Comparison of ENCODE assay signal across 17 mouse cellular contexts in genomic region chr19:18015371-18015770, GRCm38 (mm10).
"Had no signal": no experiment of that assay in that cellular context is flagged by ENCODE, and none has a peak within 500 bp of the region (broad histone marks: within the 10 kb centered on the region; RNA-seq: fewer than 3 reads in every experiment).

No protein-coding gene starts in this region.

- H3K4me1 ChIP-seq: liver, embryonic 13.5 days; lung, embryonic 15.5 days; midbrain, embryonic 12.5 days; midbrain, embryonic 15.5 days; neural tube, embryonic 12.5 days; neural tube, embryonic 15.5 days had no signal

- ATAC-seq: midbrain, embryonic 15.5 days had no signal

- H3K4me3 ChIP-seq: layer of hippocampus, adult 2 months; liver, embryonic 13.5 days; lung, embryonic 15.5 days; midbrain, embryonic 12.5 days; midbrain, embryonic 15.5 days; neural tube, embryonic 12.5 days; neural tube, embryonic 15.5 days had no signal

- H3K9me3 ChIP-seq: liver, embryonic 13.5 days; lung, embryonic 15.5 days; midbrain, embryonic 12.5 days; midbrain, embryonic 15.5 days; neural tube, embryonic 12.5 days; neural tube, embryonic 15.5 days had no signal

- DNase-seq: kidney, postnatal 25 days; layer of hippocampus, adult 9-11 months; liver, embryonic 13.5 days; lung, postnatal 14 days; right cerebral cortex, adult 18-20 months; right cerebral cortex, postnatal 14 days; right cerebral cortex, postnatal 4 days; thymus, adult 2 months; thymus, postnatal 14 days had no signal

- H3K36me3 ChIP-seq: liver, embryonic 13.5 days; lung, embryonic 15.5 days; midbrain, embryonic 12.5 days; midbrain, embryonic 15.5 days; neural tube, embryonic 12.5 days; neural tube, embryonic 15.5 days had no signal

- H3K4me2 ChIP-seq: liver, embryonic 13.5 days; lung, embryonic 15.5 days; midbrain, embryonic 12.5 days; midbrain, embryonic 15.5 days; neural tube, embryonic 12.5 days; neural tube, embryonic 15.5 days had no signal

- H3K9ac ChIP-seq: liver, embryonic 13.5 days; lung, embryonic 15.5 days; midbrain, embryonic 12.5 days; midbrain, embryonic 15.5 days; neural tube, embryonic 12.5 days; neural tube, embryonic 15.5 days had no signal

- H3K27ac ChIP-seq: kidney, postnatal 0 days; layer of hippocampus, adult 2 months; liver, embryonic 13.5 days; lung, embryonic 15.5 days; macrophage; midbrain, embryonic 12.5 days; midbrain, embryonic 15.5 days; neural tube, embryonic 12.5 days; neural tube, embryonic 15.5 days had no signal

- H3K27me3 ChIP-seq: liver, embryonic 13.5 days; lung, embryonic 15.5 days; midbrain, embryonic 12.5 days; midbrain, embryonic 15.5 days; neural tube, embryonic 12.5 days; neural tube, embryonic 15.5 days had no signal
